Mouse (Mus musculus) 416B (cell line): ENCODE measurements around the gene Gm49333.

Experiments used
- DNase-seq: peaks from one replicate; pipeline ENCODE4 v3.0.0; 2011; ENCODE audit warnings: low read depth

The Gm49333 gene

DNA sequence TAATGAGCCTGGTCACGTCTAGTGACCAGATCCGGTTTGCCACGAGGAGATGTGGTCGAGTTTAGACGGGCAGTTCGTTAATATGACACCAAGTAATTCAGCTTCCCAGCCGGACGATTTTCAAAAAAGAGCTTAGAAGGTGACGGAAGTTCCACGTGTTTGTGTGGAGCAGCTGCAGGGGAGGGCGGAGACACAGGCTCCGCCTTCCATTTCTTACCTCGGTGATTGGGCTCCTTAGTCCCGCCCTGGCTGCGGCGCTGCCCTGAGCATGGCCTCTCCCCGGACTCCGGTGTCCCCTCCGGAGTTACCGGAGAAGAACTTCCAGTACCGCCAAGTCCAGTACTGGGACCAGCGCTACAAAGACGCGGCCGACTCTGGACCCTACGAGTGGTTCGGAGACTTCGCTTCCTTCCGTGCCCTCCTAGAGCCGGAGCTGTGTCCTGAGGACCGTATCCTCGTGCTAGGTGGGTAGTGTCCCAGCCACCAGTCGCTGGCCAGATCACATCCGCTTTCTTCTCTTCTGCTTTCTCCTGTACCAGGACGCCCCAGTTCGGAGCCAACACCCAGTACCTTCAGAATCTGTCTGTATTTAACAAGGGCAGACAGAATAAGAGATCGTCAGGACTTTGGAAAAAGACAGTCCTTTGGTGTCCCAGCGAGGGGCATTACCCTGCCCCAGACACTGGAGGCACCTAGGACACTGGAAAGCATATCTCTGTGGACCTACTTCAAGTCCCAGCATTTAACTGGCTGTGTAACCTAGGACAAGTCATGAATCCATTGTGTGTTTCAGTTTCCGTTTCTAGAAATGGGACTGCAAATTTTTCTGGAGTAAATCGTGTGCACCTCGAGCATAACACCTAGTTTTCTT lies at the start of gene Gm49333, which contains the start of the genes Eef1akmt4 and Alg3:
TSS of gene Gm49333 (plus strand) at position 254 of the 871 bp plus-strand sequence.
TSS of gene Eef1akmt4 (plus strand) at position 237 of the 871 bp plus-strand sequence.
TSS of gene Alg3 (minus strand) at position 379 of the 871 bp plus-strand sequence.
- peak; percentile 99 for DNase-seq

DNA sequence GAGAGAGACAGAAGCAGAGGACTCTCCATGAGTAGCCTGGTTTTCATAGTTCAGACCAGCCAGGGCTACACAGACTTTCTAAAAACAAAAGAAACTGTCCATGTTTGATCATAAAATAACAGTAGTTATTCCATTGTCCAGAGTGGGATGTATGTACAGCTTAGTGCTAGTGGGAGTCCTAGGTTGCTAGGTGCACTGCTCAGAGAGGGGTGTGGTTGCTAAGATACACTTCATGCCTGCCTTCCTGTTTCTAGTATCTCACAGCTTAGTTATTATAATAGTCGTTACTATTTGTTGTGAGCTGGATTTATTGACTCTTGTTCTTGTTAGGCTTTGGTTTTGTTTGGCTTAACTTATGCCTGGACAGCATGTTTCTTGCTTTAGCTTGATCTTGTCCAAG lies 46.3 kb upstream of the Gm49333 start:
- DNase-seq = no peak

DNA sequence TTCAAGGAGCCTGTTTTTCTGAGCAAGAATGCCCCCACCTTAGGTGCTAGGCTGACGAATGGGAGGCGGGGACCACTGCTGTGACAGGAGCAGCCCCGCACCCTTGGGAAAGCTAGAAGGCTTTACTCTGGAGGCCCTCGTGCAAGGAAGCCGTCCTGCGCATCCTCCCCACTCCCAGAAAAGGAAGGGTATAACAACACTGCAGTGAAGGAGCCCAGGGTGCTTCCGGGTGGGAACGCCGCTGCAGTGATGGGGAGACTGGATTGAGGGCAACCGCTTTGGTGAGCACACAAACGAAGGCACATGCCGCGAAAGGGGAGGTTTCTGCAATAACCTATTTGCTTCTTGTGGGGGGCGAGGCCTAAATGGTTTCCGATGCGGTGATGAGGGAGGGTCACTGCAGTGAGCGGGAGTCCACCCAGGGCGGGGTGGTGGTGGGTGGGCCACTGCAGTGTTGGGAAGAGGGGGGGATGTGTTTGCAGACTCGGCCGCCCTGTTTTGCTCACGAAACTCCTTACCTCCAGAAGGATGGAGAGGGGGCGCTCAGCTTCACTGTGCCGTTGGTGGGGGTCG lies 22.0 kb upstream of the Gm49333 start, which contains the start of gene Vwa5b2:
TSS of gene Vwa5b2 (plus strand) at position 106 of the 573 bp plus-strand sequence.
- no peak for DNase-seq

DNA sequence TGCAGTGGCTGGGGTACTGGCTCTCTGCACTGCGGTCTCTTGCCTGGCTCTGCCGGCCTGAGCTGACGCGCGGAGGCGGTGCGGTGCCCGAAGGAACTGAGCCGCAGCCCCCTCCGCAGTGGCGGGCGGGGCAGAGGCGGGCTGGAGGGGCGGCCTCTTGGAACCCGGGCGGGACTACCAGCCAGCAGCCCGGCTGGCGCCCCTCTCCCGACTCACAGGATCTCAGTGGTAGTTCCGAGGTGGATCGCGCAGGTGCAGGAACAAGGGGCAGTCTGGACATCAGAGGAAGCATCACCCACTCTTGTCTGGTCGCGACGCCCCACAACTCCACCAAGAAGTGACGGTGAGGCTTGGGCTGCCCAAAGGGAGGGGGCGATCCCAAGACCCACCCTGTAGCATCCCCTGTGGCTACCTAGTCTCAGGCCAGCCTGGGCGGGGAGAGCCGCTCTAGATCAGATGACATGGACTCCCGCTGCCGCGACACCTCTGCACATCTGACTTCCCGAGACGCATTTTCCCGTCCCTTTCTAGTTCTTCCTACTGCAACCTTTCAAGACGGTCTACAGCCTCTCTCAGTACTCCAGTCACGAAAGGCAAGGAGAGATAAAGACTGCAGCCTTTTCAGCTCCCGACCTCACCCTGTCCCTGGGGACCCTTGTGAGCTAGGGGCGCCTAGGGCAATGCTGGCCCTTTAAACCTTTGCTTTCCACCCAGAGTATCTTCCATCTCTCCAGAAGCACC lies 21.3 kb upstream of the Gm49333 start:
- DNase-seq = no peak

DNA sequence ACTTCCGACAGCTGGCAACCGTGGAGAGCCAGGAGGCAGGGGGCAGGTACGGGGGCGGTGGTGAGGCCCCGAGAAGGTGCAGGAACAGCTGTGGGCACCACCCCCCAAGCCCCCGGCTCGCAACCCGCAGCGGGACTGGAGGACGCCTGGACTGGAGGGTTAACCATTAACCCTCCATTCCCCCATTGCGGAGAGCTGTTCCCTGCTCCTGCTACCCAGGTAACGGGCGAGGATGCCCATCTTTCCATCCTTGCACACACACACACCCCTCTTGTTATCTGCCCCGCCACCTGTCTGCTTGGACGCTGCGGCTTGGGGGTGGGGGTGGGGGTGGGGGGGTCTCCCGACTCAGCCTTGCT lies 20.8 kb upstream of the Gm49333 start:
- no peak for DNase-seq

DNA sequence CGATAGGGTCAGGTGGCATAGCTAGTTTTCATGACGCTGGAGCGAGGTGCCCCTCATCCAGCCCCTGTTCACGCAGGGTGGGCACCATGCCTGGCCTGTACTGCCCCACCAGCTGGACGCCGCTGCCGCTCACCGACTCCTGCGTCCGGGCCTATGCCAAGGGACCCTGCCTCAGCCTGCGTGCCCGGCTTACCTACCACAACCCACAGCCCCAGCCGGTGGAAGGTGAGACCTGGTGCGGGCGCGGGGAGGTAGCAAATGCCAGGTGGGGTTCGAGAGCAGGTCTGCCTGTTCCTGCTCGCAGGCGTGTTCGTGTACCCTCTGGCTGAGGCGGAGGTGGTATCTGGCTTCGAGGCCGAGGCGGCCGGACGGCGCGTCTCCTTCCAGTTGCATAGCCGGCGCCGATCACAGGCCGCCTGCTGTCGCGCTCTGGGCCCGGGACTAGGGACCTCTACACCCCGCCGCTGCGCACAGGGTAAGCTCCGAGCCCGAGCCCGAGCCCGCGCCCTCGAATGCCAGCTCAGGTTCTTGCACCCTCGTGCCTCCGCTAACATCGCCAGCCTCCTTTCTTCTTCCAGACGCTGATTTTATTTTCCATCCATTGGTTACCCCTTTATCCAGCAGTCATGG lies 20.2 kb upstream of the Gm49333 start:
- no peak for DNase-seq

DNA sequence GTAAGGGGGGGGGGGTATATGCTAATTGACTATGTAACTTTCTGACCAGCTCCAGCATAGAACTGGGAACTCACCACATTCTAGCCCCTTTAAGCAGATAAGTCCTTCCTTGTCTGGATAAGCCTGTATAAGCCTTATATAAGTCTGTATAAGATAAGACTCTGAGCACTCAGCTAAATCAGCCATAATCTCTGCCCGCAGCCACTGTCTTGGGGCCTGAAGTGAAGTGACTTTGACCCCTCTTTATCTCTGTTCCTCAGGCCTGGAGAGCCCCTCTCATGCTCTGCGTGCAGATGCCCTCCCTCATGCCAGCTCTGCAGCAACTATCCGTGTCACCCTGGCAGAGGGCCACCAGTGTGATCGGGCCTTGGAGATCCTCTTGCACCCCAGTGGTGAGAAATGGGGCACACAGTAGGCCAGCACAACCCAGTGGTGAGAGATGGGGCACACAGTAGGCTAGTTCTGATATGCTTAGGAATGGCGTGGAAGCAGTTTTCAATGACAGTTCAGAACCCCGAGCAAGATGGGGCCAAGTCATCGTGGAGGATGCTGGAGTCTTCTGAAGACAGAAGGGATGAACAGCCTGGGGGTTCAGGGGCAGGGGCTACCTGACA lies 16.2 kb upstream of the Gm49333 start:
- DNase-seq = no peak

DNA sequence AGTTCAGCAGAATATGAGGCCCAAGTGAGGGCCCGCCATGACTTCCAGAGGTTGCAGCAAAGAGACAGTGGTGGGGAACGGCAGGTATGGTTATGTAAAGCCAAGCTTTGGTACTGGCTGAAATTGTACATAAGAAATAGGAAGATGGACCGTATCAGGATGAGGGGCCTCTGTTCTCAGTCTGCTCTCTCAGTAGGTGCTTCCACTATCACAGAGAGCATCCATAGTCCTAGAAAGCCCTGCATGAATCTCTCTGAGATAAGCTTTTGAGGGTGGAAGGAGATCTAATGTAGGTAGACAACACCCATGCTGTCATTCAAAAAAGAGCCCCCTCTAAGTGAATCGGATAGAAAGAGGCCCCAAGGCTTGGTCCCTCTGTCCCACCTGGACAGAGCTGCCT lies 15.7 kb upstream of the Gm49333 start:
- DNase-seq = no peak

DNA sequence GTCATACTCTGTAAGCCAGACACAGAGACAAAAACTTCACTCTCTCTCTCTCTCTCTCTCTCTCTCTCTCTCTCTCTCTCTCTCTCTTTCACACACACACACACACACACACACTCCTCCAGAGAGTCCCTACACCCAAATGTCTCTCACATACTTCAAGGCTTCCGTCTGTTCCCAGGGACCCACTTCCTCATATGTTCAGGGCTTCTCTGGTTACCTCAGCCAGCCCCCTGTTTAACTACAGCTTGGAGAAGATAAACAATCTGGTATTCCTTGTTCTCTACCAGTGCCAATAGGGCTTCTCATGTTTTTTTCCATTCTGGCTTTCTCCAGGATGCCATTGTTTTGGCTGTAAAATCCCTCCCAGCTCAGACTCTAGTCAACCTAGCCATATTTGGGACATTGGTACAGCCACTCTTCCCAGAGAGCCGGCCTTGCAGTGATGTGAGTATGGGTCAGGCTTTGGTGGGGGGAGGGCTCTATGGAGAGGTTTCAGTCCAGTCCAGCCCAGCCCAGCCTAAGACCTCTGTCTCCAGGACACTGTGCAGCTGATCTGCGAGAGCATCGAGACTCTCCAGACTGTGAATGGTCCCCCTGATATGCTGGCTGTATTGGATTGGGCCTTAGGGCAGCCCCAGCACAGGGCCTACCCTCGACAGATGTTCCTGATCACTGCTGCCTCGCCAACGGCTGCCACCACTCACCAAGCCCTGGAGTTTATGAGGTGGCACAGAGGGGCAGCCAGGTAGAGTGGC lies 14.5 kb upstream of the Gm49333 start:
- DNase-seq = no peak

DNA sequence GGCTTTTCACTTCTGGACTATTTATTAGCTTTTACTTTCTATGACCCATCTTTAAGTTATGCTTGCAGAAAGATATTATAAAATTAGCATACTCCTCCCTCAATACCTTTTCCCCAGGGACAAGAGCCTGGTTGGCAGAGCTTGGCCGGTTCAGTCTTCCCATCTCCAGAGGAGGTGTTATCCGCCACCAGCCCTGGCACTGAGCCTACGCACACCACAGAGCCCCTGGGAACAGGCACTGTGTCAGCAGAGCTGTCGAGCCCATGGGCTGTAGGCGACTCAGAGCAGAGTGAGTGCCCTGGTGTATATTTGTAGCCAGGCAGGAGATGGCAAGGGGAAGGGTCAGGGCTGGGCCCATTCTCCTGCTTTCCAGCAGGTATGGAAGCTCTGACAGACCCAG lies 10.9 kb upstream of the Gm49333 start:
- no peak for DNase-seq

DNA sequence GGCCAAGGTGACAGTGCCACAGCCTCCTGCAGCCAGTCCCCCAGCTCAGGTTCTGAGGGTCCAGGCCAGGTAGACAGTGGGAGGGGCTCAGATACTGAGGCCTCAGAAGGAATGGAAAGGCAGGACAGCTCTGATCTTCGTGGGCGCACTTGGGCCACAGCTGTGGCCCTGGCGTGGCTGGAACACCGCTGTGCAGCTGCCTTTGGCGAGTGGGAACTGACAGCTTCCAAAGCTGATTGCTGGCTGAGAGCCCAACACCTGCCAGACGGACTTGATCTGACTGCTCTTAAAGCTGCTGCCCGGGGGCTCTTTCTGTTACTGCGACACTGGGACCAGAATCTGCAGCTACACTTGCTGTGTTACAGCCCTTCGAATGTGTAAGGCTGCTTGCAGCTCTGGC lies 6.7 kb upstream of the Gm49333 start:
- no peak for DNase-seq

DNA sequence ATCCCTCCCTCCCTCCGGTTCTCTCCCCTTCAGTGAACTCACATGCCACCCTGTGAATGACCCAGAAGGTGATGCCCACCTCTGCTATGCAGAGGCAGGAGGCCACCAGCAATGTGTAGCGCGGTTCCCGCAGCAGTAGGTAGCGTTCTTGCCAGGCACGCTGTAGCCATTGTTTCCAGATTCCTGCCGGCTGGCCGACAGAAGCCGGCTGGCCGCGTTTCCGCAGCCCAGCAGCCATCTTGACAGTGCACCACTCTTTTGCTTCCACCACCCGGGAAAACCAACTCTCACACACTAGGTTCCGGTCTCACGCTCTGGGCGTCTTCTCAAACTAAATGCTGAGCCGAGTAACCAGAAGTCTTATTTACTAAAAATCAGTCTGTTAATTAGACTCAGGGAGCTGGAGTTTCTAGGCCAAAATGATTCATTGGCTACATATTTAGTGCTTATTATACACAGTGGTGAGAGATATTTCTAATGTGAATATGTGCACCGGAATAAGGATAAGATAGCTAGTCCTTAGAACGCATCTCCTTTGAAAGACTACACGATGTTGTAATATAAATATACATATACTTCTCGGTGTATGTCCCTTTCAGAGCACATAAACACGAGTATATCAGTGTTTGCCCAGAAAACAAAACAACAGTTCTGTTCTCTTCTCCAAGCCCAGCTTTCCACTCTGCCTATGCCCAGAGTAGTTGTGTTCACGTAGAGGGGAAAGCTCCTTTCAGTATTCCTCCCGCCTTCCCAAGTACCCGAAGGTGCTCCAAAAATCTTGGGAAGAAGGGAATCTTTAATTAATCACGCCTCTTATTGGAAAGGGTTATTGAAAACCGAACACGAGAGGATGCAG lies 681 bp upstream of the Gm49333 start:
- DNase-seq = peak; percentile 93

DNA sequence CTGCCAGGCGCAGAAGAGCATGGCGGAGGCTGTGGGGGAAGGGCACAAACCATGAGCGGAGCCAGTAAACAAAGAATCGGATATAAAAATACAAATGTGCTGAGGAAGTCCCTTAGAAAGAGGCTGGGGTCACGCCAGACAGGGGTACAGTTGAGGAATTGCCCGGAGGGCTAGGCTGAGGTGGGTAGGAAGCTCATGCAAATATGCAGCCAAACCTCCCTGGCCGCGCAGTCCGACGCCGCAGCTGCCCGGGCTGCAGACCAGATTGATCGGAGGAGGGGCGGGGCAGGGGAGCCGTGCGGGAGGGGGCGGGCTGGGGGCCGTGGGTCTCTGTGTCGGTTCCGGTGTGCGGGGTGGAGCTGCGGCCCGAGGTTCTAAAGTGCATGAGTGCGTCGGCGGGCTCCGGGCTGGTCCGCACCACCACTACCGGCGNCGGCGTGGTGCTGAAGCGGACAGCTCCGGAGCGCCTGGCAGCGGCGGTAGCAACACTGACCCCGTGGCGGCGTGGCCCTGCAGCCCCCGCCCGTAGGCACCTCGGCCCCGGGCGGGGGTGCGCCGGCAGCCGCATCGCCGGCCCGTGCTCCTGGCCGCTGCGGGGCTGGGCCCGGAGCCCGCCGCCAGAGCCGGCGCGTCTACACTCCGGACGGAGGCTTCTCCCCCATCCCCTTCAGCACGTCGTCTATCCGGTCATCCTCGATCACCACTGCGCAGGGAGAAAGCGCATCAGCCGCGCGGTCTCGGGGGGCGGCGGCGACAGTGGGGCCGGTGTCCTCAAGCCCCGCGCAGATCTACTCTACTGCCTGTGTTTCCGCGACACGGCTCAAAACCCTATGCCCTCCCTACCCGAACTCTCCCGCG lies 8.4 kb downstream of the Gm49333 start:
- DNase-seq = no peak

DNA sequence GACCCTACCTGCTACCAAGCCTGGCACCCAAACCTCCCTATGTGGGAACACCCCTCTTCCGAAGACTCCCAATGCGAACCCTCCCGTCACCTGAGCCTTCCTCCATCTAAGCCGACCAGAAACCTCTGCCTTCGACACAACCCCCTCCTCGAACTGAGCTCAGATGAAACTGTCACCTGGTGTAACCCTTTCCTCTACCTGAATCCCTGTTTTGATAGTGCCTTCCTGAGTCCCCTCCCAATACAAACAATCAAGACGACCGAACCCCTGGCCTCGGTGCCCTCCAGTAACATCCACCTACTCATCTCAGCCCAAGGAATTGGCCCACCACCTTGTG lies 9.0 kb downstream of the Gm49333 start:
- DNase-seq = no peak

DNA sequence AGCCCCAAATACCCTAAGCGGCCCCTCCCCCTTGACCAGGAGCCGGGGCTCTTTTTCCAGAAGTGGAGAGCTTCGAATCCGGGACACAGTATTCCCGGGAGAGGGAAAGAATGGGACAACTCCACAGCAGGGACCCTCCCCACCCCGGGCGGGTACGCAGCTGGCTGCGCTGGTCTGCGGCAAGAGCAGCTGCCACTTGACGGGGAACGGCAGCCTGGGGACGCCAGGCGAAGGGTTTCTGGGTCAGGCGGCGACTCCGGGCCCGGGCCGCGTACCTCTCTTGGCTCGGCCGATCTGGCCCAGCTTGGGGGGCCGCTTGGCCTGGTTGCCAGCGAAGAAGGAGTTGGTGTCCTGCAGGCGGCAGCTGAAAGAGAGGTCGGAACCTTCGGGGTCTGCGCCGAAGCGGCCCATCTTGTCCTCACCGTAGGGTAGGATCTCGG lies 9.4 kb downstream of the Gm49333 start:
- DNase-seq = no peak

DNA sequence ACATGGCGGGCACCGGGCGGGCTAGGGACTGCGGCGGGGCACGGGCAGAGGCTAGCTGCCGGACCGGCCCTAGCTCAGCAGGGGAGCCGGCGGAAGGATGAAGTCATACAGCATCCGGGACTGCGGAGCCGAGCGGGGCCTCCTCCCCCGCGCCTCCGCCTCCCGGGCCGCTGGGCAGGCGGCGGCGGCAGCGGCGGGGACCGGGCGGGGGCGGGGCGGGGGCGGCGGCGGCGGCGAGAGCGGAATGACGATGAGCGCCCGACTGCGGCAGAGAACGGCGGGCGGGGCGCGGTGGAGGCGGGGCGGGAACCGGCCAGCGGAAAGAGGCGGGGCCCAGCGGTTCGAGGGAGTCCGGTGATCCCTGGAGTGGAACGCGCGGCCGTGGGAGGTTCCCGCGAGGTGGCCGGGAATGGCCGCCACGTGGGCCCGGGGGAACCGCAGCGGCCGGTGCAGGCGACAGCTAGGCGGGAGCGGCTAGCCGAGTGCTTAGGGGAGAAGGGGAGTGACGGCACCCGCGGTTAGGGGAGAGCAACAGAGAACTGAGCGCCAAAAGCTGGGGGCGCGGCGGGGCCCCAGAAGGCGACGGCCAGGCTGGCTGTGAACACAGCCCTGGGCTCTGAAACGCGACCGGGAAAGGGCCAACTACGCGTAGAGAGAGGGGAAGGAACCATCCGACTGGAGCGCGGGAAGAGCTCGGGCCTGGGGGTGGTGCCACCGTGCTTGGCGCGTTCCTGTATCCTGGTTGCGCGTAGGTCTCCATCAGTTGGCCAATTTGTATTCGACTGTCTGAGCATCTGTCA lies 10.0 kb downstream of the Gm49333 start, which contains the start of gene Camk2n2:
TSS of gene Camk2n2 (minus strand) at position 97 of the 800 bp plus-strand sequence.
- DNase-seq = peak; percentile 62

DNA sequence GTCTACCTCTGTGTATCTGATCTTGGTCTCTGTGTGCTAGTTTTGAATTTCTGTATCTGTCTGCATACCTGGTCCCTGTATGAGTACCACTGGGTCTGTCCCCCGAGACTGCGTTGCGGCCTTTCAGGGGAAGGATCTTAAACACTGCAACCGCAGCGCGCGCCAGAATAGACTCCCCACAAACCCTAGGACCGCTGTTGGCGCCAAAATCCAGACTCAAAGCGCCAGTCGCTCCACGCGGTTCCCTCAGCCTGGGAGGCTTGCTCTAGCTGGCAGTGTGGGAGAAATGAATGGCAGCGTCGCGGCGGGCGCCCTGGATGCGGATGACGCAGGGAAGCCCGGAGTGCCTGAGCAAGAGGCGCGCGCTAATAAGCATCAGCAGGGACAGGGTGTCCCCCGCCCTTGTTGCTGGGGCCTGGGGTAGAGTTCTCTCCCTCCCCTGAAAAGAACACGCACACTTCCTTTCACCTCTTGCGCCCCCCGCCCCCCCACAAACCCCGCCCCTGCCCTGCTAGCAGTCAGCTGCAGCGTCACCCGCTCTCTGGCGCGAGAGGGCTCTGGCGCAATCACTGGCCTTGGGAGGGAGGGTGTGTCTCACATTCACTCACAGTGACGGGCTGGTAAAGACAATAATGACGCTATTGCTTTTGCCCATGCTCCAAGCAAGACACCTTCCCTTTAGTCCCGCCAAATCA lies 10.7 kb downstream of the Gm49333 start:
- peak; percentile 96 for DNase-seq

DNA sequence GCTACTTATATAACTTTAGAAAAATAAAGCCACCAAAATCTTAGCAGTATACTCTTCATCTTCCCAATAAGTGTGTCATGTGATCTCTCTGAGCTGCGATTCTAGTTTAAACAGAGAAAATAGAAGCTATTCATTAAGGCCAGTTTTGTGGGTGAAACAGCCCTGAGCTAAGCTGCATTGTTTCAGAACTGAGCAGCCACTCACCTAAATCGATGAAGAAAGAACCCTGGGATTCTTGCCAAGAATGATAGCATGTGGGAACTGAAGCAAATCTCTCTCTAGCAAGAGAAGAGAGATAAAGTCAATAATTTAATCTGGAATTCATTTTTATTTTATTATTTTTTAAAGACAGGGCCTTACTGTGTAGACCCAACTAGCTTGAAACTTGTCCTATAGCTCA lies 11.8 kb downstream of the Gm49333 start:
- peak; percentile 17 for DNase-seq
